Mouse (Mus musculus): Measurements from ENCODE around the gene Akr1c13.
"Not testable (repeated sequence)": the region's sequence is repeated elsewhere in the genome, so short reads cannot be mapped to it uniquely, and the experiment has no call there.

Akr1c13 gene

DNA sequence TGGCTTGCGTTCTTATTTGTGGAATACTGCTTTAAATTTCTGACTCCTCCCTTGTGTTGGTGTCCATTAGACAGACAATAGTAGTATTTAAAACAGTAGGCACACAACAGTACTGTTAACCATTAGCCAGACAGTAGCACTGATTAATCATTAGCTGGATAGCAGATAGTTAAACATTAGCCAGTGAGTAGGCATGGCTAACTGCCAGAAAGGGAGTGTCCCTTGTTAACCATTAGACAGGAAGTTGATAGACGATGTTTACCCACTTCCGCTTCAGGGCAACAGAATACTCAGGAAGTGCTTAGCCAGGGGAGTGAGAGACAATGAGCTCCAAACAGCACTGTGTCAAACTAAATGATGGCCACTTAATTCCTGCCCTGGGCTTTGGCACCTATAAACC lies at the start of gene Akr1c13:
Akr1c13 (plus strand) TSS at position 247 of the 400 bp plus-strand sequence.
- no peak for DNase-seq (ENCODE audit: low spot score)

DNA sequence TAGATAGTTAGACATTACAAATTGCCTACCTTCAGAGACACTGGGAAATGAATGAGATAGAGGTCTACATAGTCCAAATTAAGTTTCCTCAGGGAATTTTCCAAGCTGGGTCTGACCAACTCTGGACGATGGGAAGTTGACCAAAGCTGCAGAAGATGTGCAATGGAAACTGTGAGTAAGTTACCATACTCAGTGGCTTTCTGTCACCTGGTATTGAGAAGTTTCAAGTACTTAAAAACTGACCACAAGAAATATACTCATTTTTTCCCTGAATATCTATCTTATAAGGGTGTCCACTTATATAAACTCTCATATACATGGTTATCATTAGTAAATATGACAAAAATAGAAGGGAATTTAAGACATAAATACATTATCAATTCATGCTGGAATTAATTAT lies 46.7 kb upstream of the Akr1c13 start:
- no peak for DNase-seq (ENCODE audit: low spot score)

DNA sequence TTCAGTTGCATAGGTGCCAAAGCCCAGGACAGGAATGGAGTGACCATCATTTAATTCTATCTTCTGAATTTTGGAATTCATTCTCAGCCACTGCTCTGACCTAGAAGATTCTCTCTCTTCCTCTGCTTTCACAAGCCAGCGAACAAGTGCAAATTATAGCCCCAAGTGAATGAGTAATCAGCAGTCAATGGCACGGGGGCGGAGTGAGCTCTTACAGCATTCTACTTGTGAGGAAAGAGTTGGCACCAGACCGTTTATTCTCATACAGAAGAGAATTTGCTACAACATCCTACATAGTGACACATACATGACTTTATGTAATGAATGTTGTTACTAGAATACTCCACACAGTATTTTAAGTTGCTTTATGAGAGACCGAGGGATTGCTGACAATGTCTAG lies 40.4 kb upstream of the Akr1c13 start, which contains the start of gene Akr1c18:
Akr1c18 (minus strand) TSS at position 137 of the 400 bp plus-strand sequence.
- no peak for DNase-seq (ENCODE audit: low spot score)

DNA sequence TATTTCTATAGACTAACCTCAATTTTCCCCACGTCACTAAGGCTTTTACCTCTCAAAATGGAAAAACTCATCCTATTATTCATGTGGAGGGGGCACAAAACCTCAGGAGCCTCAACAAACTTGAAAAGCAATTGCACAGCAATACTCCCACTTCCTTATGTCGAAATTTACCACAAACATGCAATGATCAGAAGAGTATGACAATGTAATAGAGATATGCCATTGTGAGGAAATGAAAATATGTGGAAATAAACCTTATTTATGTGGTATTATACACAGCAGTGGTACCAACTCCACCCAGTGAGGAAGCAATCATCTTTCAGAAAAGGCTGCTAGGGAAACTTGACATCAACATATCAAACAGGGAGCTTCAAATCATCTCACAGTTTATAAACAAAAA lies 38.0 kb upstream of the Akr1c13 start:
- no peak for DNase-seq (ENCODE audit: low spot score)

DNA sequence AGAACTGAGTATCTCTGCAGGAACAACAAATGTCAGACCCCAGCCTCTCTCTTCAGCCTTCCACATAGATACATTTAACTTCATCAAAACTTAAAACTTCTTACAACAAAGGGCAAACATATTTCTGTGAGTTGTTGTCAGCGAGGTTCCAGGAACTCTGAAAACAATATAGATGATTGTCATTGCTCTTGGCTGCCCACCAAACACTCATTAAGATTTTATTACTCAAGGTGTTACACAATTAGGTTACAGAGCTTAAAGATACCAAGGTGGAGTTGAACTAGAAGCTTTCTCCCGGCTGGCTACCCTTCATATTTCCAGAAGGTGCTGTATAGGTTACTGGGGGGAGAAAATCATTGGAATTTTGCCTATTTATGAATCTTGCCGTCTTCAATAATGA lies 37.4 kb upstream of the Akr1c13 start:
- no peak for DNase-seq (ENCODE audit: low spot score)

DNA sequence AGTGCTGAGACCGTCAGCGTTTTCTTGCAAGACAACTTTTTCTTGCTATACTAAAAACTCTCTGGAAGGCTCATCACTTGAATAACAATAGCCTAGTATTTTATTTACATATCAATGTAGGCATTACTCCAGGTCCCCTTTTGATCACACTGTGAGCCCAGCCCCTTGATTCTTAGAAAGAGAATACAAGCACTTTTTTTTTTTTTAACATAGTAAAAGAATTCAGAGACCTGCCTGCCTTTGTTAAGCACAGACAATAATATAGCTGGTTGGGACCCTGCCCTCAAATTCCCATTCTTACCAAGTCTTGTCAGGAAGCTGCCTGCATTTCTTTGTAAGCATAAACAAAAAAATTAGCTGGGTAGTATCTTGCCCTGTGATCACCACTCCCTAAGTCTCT lies 35.7 kb upstream of the Akr1c13 start:
- no peak for DNase-seq (ENCODE audit: low spot score)

DNA sequence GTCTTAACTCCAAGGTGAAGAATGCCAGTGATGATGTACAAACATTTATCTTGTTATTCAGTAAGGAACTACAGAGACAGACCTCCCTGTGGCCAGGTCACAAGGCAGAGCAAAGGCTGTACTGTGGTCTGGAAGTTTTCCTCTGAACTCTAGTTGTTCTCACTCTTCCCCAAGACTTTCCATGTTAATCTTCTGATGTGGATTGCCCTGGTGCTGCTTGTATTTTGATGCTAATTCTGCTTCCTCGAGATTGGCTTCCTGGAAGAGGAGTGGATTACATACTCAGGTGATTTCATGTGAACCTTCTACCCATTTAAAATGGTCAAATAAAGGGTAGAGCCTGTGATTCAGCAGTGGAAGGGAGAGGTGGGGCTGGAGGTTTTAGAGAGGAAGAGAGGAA lies 22.9 kb upstream of the Akr1c13 start:
- no peak for DNase-seq (ENCODE audit: low spot score)

DNA sequence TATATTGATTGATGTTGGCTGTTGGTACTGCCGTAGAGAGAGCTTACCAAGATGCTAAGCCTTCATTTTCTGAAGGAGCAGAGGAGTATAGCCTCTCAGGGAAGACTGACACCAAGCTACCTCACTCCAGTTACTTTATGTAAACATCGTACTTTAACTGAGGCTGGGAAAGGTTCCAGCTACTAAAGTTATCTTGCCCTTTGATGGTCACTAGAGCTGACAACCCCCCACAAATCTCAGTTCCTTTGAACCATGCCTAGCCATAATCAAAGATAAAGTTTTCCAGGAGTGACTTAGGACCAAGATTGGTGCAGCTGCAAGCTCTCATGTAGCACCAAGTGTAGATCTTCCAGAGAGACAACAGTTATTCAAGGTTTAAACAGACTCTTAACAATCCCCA lies 18.0 kb upstream of the Akr1c13 start:
- DNase-seq (ENCODE audit: low spot score), result no peak

DNA sequence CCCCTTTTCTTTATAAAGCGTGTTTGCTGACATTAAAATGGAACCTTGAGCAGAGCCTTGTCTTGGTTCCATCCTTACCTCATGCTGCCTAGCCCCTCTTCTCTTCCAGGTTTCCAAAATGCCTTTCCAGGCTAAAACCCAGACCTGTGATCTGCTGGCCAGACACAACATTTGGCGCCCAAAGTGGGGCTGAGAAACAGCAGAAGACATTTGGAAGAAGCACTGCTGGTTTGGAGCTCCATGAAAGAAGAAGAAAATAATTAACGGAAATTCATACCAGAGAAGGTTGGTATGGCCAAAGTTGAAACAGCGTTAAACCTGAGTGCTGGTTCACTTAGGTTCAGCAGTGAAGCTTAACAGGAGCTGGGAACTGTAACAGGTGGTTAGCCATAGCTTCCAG lies 9.6 kb upstream of the Akr1c13 start:
- not testable (repeated sequence) for DNase-seq (ENCODE audit: low spot score)

DNA sequence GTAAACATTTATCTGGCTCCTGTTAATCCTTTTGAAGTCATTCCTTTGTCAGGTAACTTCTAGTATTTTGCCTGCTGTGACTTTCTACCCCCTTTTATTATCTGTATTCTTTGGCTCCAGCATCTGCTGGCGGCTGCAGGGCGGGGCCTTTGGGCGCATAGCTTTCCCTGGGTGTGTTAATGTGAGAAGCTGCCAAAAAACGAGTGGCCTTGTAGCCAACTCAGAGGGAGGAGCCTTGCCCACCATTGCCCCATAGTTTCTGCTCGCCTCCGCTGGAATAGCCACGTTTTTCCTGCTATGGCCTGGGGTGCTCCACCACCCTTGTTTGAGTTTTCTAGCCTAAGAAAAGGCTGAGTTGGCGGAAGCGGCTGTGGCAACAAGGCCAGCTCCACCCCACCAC lies 7.8 kb upstream of the Akr1c13 start:
- DNase-seq (ENCODE audit: low spot score), result no peak

DNA sequence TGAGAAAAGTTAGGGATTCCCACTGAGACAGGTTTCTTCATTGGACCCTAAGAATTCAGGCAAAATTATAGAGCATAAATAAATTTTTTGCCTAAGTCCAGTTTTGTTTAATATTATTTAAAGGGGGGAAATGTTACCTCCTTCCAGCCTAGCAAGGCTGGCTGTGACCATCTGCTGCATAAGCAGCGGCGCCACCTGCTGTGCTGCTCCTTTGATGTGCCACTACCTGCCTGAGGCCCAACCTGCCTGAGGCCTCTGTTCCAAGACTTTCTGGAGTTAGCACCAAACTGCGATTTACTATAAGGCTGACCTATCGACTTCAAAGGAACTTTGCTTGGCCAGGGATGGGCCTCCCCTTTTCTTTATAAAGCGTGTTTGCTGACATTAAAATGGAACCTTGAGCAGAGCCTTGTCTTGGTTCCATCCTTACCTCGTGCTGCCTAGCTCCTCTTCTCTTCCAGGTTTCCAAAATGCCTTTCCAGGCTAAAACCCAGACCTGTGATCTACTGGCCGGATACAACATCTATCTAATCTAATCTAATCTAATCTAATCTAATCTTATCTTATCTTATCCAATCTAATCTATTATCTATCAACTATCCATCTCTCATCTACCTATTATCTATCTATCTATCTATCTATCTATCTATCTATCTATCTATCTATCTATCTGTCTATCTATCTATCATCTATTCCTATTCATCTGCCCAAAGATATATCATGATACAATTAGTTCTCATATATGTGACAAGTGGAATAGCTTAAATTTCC lies 4.1 kb upstream of the Akr1c13 start:
- DNase-seq (ENCODE audit: low spot score), result not testable (repeated sequence)

DNA sequence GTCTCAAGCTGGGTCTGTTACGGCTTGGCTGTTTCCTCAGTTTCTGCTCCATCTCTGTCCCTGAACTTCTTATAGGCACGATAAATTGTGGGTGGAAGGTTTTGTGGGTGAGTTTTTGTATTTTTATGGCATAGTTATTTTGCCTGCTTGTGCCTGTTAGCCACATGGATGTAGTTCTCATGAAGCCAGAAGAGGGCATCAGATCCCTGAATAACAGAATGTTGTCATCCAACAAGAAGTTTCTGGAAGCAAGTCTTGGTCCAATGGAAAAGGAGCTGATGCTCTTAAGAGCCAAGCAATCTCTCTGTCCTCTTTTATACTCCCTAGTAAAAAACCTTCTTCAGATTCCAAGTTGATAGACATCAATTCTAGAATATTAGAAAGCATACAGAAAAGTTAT lies 2.8 kb upstream of the Akr1c13 start:
- DNase-seq (ENCODE audit: low spot score), result no peak

DNA sequence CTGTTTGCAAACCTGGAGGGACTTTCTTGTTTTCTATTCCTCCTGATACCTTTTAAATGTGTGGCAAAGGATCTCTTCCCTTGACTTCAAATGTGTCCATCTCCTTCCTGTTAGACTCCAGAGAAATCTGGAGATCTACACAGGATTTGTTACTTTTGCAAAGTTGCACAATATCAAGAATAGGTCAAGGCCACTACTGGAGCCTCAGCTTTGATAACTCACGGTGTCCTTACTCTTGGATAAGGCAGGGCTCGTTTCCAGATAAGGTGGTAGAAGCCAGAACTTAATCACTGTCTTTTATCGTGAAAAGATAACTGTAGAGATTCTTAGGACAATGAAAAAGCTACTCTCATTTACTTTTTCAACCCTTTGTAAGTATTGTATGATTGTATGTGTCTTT lies 1.6 kb downstream of the Akr1c13 start:
- DNase-seq (ENCODE audit: low spot score), result no peak

DNA sequence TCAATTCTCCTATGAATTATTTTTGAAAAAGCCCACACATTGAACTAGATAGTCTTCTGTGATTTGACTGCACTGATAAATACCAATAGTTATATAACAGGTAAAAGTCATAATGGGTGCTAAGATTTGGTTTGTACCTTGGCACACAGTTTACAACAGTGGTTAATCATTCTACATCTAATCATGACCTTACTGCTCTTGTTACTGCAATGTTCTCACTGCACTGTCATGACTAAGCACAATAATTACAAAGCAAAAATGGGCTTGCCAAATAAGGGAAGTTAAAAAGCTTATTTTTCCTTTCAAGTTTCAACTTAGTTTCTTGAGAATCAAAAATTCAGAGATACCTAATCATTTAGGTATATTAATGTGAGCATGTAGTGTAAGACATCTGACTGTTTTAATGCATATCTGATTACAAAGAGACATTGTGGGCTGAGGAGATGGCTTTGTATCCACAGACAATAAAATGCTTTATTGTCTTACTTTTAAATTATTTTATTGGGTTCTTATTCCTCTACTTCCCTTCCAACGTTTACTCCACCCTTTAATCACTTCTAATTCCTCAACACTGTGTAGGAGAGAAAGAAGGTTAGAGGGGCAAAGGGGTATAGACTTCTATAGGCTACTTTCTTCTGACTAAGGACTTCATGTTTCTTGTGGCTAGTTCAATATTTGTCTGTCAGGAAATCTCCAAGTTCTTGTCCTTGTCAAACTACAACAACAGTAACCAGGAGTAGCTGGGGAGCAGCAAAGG lies 15.4 kb downstream of the Akr1c13 start:
- DNase-seq (ENCODE audit: low spot score), result no peak

DNA sequence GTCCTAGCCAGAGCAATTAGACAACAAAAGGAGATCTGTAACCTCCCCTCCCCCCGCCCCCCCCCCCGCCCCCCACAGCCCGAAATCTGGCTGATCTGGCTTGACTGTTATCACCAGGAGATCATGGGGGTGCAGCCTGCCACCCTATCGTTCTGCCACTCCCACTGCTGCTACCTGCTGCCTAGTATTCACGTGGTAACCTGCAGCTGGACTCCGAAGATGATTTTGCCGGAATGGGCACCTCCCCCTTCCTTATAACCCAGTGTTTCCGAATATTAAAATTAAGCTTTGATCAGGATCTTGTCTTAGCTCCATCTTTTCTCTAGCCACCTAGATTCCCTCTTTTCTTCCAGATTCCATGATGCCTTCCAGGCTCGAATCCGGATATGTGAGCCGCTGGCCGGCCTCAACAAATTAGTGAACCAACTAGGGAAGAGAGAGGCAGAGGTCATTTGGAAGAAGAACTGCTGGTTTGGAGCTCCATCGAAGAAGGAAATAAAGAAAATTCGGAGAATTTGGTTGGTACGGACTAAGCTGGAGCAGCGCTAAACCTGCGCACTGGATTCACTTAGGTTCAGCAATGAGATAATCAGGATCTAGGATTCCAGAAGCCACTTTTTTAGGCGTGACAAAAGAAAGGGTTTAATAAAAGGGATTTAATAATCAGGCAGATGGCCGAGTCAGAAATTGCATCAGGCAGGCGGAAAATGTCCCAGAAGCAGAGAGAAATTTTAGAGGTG lies 20.8 kb downstream of the Akr1c13 start:
- DNase-seq (ENCODE audit: low spot score), result no peak

DNA sequence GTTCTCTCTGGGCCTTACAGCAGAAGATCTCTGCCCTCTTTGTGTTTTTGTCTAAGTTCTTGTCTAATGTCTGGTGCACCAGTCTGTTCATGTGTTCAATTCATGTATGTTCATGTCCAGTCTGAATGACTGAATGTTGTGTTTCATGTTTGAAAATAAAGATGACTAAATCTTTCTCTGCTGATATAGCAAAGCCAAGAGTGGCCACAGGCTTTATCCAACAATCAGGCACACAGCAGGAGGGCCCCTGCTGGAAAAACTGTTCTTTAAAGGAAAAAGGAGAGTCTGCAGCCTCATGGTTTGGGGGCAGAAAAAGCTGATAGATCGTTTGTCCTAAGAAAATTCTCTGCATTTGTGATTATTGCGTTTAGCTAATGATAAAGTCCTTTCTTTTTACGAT lies 21.4 kb downstream of the Akr1c13 start:
- no peak for DNase-seq (ENCODE audit: low spot score)

DNA sequence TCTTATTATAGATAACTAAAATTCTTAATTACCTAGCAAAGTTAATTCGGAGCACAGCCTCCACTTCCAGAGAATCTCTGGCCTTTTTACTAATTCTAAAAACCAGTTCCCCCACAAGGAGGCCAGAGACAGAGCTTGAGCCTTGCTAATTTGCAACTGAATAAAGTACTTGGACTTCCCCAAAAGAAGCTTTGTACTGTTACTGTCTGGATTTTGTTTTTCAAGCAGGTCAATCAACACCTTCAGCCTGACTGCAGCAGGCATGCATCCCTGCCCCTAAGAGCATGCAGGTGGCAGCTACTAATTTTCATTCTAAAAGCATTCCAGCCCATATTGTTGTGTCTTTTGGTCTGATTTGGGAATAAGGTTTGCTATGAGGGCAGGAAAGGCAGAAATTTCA lies 24.5 kb downstream of the Akr1c13 start:
- not testable (repeated sequence) for DNase-seq (ENCODE audit: low spot score)

DNA sequence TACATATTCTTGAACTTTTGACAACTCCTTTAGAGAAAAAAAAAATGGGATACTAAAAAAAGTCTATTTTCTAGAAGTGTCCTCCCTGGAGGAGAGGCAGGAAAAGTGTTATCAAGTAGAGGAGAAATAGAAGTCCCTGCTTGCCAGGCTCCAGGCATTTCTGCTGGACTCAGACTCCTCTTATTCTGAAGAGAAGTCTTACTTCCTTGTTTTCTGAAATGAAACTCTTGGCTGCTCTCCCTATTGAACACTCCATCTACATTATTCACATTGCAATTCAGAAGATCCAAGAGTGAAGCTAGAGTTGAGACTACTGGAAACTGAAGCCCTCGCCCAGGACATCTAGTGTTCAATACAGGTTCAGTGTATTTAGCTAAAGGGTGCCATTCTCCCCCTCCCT lies 37.5 kb downstream of the Akr1c13 start, which contains the start of gene Akr1c19:
Akr1c19 (plus strand) TSS at position 260 of the 400 bp plus-strand sequence.
- no peak for DNase-seq (ENCODE audit: low spot score)

DNA sequence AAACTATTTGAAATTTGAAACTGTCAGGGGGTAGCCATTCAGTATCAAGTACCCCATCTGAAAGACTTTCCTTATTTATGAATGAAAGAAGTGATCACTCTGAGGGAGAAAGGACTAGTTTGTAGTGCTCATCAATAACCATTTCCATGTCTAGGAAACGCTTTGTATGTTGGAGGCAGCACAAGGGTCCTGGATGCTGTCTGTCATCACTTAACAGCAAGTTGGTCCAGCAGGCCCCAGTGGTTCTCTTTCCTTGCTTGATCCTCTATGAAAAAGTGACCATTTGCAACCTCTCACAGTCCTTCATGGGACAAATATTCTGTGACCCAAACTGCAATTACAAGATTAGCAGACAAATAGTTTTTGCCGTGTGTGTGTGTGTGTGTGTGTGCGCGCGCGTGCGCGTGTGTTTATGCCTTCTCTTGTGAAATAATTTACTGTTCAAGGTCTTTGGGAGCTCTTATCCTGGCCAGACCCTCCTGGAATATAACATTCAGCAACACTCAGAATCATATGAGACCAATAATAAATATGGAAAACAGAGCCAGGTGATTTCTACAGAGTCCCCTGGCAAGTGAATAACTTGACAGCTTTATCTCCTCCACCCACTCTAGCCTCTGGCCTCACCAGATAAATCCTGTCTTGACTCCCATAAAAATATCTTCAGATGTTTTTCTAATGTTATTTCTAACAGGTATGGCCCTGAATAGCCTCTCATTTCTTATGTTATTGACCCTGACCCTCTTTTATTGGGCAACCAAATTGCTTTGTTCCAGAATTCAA lies 40.1 kb downstream of the Akr1c13 start:
- no peak for DNase-seq (ENCODE audit: low spot score)

DNA sequence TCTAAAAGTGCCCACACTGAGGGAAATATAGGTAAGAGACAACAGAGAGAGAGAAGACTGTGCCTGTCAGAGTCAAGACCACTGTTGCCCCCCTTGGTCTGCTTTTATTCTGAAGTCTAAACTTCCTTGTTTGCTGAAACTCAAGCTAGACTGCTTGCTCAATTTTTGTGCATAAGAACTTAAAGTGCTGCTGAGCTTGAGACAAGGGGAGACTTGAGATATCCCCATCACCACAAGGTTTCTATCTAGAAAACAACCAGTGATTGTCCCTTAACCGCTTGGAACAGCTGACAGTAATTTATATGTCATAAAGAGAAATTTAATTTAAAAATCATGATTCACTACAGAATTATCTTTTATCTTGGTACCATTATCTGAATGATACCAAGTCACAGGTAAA lies 42.2 kb downstream of the Akr1c13 start:
- no peak for DNase-seq (ENCODE audit: low spot score)

DNA sequence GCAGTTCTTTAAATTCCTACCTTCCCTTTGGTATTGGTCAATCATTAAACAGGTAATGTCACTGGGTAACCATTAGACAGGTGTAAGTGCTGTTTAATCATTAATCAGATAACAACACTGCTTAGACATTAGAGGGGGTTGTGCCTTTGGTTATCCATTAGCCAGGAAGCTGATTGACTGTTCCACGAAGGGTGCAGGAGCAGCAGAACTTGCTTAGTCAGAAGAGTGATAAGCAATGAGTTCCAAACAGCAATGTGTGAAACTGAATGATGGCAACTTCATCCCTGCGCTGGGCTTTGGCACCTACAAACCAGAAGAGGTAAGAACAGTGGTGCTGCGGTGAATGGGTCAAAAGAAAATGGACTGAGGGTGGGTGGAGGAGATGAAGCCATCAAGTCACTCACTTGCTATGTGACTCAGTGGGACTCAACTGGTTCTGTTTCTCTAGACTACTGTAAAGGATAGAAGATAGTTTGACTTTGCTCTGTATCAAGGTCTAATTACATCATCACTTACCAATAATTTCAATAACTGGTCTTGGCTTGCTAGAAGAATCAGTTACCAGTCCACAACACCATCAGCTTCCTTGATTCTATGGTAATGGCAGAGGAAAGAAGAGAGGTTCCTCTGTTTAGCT lies 42.7 kb downstream of the Akr1c13 start:
- DNase-seq (ENCODE audit: low spot score), result no peak
